Mouse (Mus musculus): Measurements from ENCODE around the gene Bcas3. TPM values are rescaled to one million over a fixed set of nuclear protein-coding genes. Genes with fewer than 3 reads are reported as not detected.

The Bcas3 gene
- polyA plus RNA-seq, 2 experiments, result 22.2 to 28.2 TPM

DNA sequence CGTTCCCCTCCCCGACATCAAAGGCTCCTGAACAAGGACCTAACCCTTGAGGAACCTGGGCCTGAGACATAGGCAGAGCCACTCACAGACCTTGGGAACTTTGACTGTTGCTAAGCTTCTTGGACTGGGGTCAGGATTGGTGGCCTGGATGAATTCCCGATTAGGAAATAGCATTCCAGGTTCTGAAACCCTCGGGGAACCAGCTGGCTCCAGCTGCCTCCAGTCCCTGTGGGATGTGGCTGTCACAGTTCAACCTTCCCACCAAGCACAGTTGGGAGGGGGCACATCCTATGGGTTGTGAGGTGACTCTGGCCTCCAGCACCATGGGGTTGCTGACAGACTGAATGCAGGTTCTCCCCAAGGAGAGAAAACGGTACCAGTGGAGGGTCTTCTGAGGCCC lies 493.0 kb downstream of the Bcas3 start:
- 35% methylated on average over 5 of the region's 5 CpGs for WGBS
- DNase-seq (ENCODE audit: low spot score), result no peak
- H3K36me3 ChIP-seq (ENCODE audit: control insufficient read depth, insufficient read depth, low read length), result no peaks in the 10 kb centered on the region
- no peak for ATAC-seq (ENCODE audit: low FRiP score, low read depth)
- H3K4me2 ChIP-seq (replicated peaks; ENCODE audit: low read depth, low read length, severe bottlenecking), result no peak overlapping the region
- H3K27ac ChIP-seq (replicated peaks; ENCODE audit: low read depth, low read length), result no peak overlapping the region
- H3K4me3 ChIP-seq (replicated peaks; ENCODE audit: low read length), result no peak overlapping the region
- H3K27me3 ChIP-seq (ENCODE audit: control insufficient read depth, insufficient read depth, low read length), result peaks cover 15% of the 10 kb centered on the region
- no peak for TF ChIP-seq POLR2A (IDR thresholded peaks at IDR 0.05; ENCODE audit: borderline replicate concordance, extremely low read depth, insufficient read depth, insufficient read length)
- H3K9ac ChIP-seq (ENCODE audit: low read depth, low read length, severe bottlenecking), result no peak overlapping the region
- no peaks in the 10 kb centered on the region for H3K9me3 ChIP-seq (ENCODE audit: control insufficient read depth, low read length)
- peaks cover 19% of the 10 kb centered on the region for H3K4me1 ChIP-seq (ENCODE audit: control insufficient read depth, insufficient read depth, low read length)

DNA sequence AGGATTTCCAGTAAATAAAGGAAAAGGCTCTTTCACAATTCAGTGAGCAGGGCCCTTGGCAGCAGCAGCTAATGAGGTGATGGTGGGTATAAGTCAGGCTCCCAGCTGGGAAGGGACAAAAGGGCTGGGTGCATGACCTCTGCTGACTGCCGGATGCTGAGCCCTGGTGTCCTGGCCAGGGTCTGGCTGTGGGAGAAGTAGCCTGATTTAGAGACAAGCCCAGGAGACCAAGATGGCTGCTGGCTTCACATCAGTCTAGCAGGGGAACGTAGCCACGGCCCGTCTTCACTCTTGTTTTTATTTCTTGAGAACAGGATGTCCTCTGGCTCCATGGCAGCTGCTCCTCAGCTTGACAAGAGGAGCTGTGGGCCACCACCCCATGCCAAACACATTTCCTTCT lies 493.5 kb downstream of the Bcas3 start:
- no peak overlapping the region for H3K27ac ChIP-seq (replicated peaks; ENCODE audit: low read depth, low read length)
- no peak overlapping the region for H3K4me2 ChIP-seq (replicated peaks; ENCODE audit: low read depth, low read length, severe bottlenecking)
- H3K36me3 ChIP-seq (ENCODE audit: control insufficient read depth, insufficient read depth, low read length), result no peaks in the 10 kb centered on the region
- H3K9ac ChIP-seq (ENCODE audit: low read depth, low read length, severe bottlenecking), result no peak overlapping the region
- no peak for TF ChIP-seq POLR2A (IDR thresholded peaks at IDR 0.05; ENCODE audit: borderline replicate concordance, extremely low read depth, insufficient read depth, insufficient read length)
- peaks cover 10% of the 10 kb centered on the region; the same call in 1 of the 2 replicates for H3K27me3 ChIP-seq (ENCODE audit: control insufficient read depth, insufficient read depth, low read length)
- no peaks in the 10 kb centered on the region for H3K9me3 ChIP-seq (ENCODE audit: control insufficient read depth, low read length)
- ATAC-seq (ENCODE audit: low FRiP score, low read depth), result no peak
- peaks cover 19% of the 10 kb centered on the region for H3K4me1 ChIP-seq (ENCODE audit: control insufficient read depth, insufficient read depth, low read length)
- 73% methylated on average over 4 of the region's 4 CpGs for WGBS
- no peak for DNase-seq (ENCODE audit: low spot score)
- no peak overlapping the region for H3K4me3 ChIP-seq (replicated peaks; ENCODE audit: low read length)

DNA sequence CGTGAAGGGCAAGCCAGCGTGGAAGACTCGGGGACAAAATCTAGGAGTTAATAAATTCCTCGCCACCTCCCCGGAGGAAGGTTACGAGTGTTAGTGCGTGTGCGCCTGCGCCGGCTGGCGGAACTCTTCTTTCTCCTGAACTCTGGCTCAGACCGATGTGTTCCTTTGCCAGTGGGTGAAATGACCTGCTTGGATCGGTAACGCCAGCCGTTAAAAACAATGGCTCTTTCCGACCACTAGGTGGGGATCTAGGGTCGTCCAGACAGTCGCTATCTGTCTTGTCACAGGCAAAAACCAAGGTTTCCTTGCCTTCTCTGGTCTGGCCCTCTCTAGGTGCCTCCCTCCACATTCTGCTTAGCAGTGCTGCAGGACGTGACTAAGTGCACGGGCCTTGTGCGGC lies 496.1 kb downstream of the Bcas3 start:
- no peak for TF ChIP-seq POLR2A (IDR thresholded peaks at IDR 0.05; ENCODE audit: borderline replicate concordance, extremely low read depth, insufficient read depth, insufficient read length)
- Histone ChIP-seq H3K9ac (ENCODE audit: low read depth, low read length, severe bottlenecking) (peak overlapping the region; percentile 45; the same call in 1 of the 2 replicates), H3K4me1 (ENCODE audit: control insufficient read depth, insufficient read depth, low read length) (0 out of 2 replicates have a peak, but pooled peaks cover 5% of the 10 kb centered on the region), H3K36me3 (ENCODE audit: control insufficient read depth, insufficient read depth, low read length) (no peaks in the 10 kb centered on the region), H3K4me3 (replicated peaks; ENCODE audit: low read length) (peak overlapping the region; percentile 18), H3K4me2 (replicated peaks; ENCODE audit: low read depth, low read length, severe bottlenecking) (peak overlapping the region; percentile 46), H3K27ac (replicated peaks; ENCODE audit: low read depth, low read length) (no peak overlapping the region), H3K27me3 (ENCODE audit: control insufficient read depth, insufficient read depth, low read length) (no peaks in the 10 kb centered on the region), H3K9me3 (ENCODE audit: control insufficient read depth, low read length) (no peaks in the 10 kb centered on the region)
- WGBS, result 2% methylated on average over 21 of the region's 21 CpGs
- DNase-seq (ENCODE audit: low spot score), result peak; percentile 89
- peak; percentile 36 for ATAC-seq (ENCODE audit: low FRiP score, low read depth)

DNA sequence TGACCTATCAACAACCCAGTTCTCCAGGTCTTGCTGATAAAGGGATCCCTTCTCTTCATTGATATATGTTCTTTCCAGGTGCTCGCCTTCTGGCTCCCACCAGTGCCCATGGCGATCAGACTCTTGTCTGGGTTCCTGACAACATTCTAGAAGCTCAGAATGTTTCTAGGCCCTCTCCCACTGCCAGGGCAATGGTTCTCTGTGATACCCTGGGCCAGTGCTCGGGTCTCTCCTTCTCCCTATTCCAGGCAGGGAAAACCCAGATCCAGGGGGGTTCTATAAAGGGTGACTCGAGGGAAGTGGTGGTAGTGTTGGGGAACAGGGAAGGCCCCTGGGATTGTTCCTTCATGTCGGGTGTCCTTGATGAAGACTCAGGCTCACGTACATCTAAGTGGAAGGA lies 497.3 kb downstream of the Bcas3 start, which contains the start of gene Gm11444:
TSS of gene Gm11444 (minus strand) at position 101 of the 400 bp plus-strand sequence.
- DNase-seq (ENCODE audit: low spot score) (no peak), ATAC-seq (ENCODE audit: low FRiP score, low read depth) (no peak)
- Histone ChIP-seq H3K27me3 (ENCODE audit: control insufficient read depth, insufficient read depth, low read length) (no peaks in the 10 kb centered on the region), H3K27ac (replicated peaks; ENCODE audit: low read depth, low read length) (no peak within 1 kb of the TSS), H3K4me2 (replicated peaks; ENCODE audit: low read depth, low read length, severe bottlenecking) (peak within 1 kb of the TSS; percentile 46; the same call in 1 of the 2 replicates), H3K36me3 (ENCODE audit: control insufficient read depth, insufficient read depth, low read length) (no peaks in the 10 kb centered on the region), H3K4me3 (replicated peaks; ENCODE audit: low read length) (no peak within 1 kb of the TSS), H3K9me3 (ENCODE audit: control insufficient read depth, low read length) (no peaks in the 10 kb centered on the region), H3K9ac (ENCODE audit: low read depth, low read length, severe bottlenecking) (no peak within 1 kb of the TSS), H3K4me1 (ENCODE audit: control insufficient read depth, insufficient read depth, low read length) (0 out of 2 replicates have a peak, but pooled peaks cover 3% of the 10 kb centered on the region)
- TF ChIP-seq POLR2A (IDR thresholded peaks at IDR 0.05; ENCODE audit: borderline replicate concordance, extremely low read depth, insufficient read depth, insufficient read length), result no peak
- WGBS, result 89% methylated on average over 6 of the region's 6 CpGs

DNA sequence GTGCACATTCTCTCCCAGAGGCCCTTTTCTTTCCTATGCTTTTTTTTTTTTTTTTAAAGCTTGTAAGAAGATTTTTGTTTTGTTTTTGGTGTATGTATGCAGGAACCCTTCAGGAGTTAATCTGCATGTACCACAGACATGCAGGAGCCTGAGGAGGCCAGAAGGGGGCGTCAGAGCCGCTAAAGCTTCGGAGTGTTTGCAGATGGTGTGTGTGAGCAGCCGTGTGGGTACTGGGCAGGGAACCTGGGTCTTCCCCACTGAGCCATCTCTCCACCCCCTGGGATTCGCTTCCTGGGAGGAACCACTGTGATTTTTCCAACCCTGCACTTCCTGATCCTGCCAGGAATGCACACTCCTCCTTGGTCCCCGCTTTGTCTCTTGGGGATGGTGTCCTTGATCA lies 497.8 kb downstream of the Bcas3 start:
- TF ChIP-seq POLR2A (IDR thresholded peaks at IDR 0.05; ENCODE audit: borderline replicate concordance, extremely low read depth, insufficient read depth, insufficient read length), result no peak
- Histone ChIP-seq H3K4me1 (ENCODE audit: control insufficient read depth, insufficient read depth, low read length) (0 out of 2 replicates have a peak, but pooled peaks cover 3% of the 10 kb centered on the region), H3K27ac (replicated peaks; ENCODE audit: low read depth, low read length) (no peak overlapping the region), H3K9me3 (ENCODE audit: control insufficient read depth, low read length) (no peaks in the 10 kb centered on the region), H3K9ac (ENCODE audit: low read depth, low read length, severe bottlenecking) (no peak overlapping the region), H3K27me3 (ENCODE audit: control insufficient read depth, insufficient read depth, low read length) (no peaks in the 10 kb centered on the region), H3K4me2 (replicated peaks; ENCODE audit: low read depth, low read length, severe bottlenecking) (no peak overlapping the region), H3K4me3 (replicated peaks; ENCODE audit: low read length) (no peak overlapping the region), H3K36me3 (ENCODE audit: control insufficient read depth, insufficient read depth, low read length) (no peaks in the 10 kb centered on the region)
- DNase-seq (ENCODE audit: low spot score), result no peak
- WGBS, result 44% methylated on average over 6 of the region's 6 CpGs
- no peak for ATAC-seq (ENCODE audit: low FRiP score, low read depth)
